Comparison of ENCODE assay signal across 26 mouse cellular contexts in the genomic region with DNA sequence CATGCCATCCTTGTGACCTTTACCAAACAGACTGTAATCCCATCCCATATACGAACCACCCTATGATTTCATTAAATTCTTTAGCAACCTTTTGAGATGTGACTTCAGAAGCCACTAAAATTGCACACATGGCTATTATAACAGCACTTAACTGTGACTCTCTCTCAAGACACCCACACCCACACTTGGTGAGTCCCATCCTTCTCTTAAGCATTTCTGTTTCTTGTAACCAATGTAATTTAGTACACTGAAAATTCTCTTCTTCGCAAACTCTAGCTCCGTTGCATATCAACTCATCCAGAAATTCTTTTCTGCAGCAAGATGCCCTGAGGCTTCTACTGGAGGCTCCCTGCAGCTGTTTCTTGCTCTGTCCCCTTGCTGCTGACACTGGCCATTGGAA.
A peak's percentile ranks its signal among the peaks of the same experiment; 100 is the strongest.
DNase-seq lines count a peak whose midpoint lies in the region; ATAC-seq lines count a peak whose summit lies in the region.
"Had no signal": no experiment of that assay in that cellular context is flagged by ENCODE, and none has a peak within 500 bp of the region (broad histone marks: within the 10 kb centered on the region; RNA-seq: fewer than 3 reads in every experiment).

No protein-coding gene starts in this region.

- H3K4me3 ChIP-seq in limb, embryonic 10.5 days = no peak overlapping the region
- H3K4me3 ChIP-seq: embryonic facial prominence, embryonic 13.5 days; embryonic facial prominence, embryonic 15.5 days; erythroblast, embryonic 14.5 days; forebrain, embryonic 10.5 days; forebrain, embryonic 12.5 days had no signal

- ATAC-seq in frontal cortex, adult (ENCODE audit: low TSS enrichment) = peak; percentile 87
- ATAC-seq: activated CD4-positive, CD25-positive, alpha-beta regulatory T cell, adult 4 months; CD4-positive, CD25-positive, alpha-beta regulatory T cell, adult 4 months; forebrain, embryonic 14.5 days; forebrain, embryonic 16.5 days; Patski had no signal

- H3K36me3 ChIP-seq in limb, embryonic 10.5 days = no peaks in the 10 kb centered on the region
- H3K36me3 ChIP-seq: embryonic facial prominence, embryonic 13.5 days; embryonic facial prominence, embryonic 15.5 days; forebrain, embryonic 10.5 days; forebrain, embryonic 12.5 days; G1E had no signal

- H3K27ac ChIP-seq in limb, embryonic 10.5 days = no peak overlapping the region
- H3K27ac ChIP-seq: embryonic facial prominence, embryonic 13.5 days; embryonic facial prominence, embryonic 15.5 days; forebrain, embryonic 10.5 days; forebrain, embryonic 12.5 days had no signal

- H3K27me3 ChIP-seq in limb, embryonic 10.5 days (ENCODE audit: low read depth, poor library complexity, severe bottlenecking) = no peaks in the 10 kb centered on the region
- H3K27me3 ChIP-seq: CH12.LX; embryonic facial prominence, embryonic 13.5 days; embryonic facial prominence, embryonic 15.5 days; forebrain, embryonic 12.5 days; Patski had no signal

- H3K4me1 ChIP-seq in limb, embryonic 10.5 days = peaks cover 15% of the 10 kb centered on the region; the same call in 1 of the 2 replicates
- H3K4me1 ChIP-seq: embryonic facial prominence, embryonic 13.5 days; embryonic facial prominence, embryonic 15.5 days; forebrain, embryonic 10.5 days; forebrain, embryonic 12.5 days had no signal

- no peaks in the 10 kb centered on the region for H3K9me3 ChIP-seq in limb, embryonic 10.5 days (replicated peaks)
- H3K9me3 ChIP-seq: embryonic facial prominence, embryonic 13.5 days; embryonic facial prominence, embryonic 15.5 days; forebrain, embryonic 10.5 days; forebrain, embryonic 12.5 days had no signal

- DNase-seq in frontal cortex, adult 2 months (ENCODE audit: extremely low spot score in 1 of 2, low spot score in 1 of 2) = no peak
- peak; percentile 50 for DNase-seq in brain, adult 2 months (ENCODE audit: low read depth, low spot score)
- DNase-seq in limb, embryonic 10.5 days (ENCODE audit: low spot score) = peak; percentile 24
- no peak for DNase-seq in adrenal gland, postnatal 25 days
- DNase-seq: adrenal gland, adult 8-10 months; adrenal gland, postnatal 14 days; B cell, adult 2 months; cerebellum, adult 11-12 months; cerebellum, adult 2 months; cerebellum, adult 9-10 months; cerebellum, postnatal 10 days; cerebellum, postnatal 25 days; embryo, embryonic 11 days had no signal

- 88% methylated on average over 3 of the region's 3 CpGs for WGBS in limb, embryonic 10.5 days

Comparison
In these comparisons a context has a peak if more than half of its experiments do, and no peak if none do; other contexts are left out.
1. DNase-seq: peak in brain, adult 2 months (single experiment) and limb, embryonic 10.5 days (single experiment); none in frontal cortex, adult 2 months (0 of 2) and adrenal gland, postnatal 25 days (single experiment).